Mouse (Mus musculus) kidney, postnatal 0 days (tissue): ENCODE results near the gene Gm20388. TPM values are rescaled to one million over a fixed set of nuclear protein-coding genes. Genes with fewer than 3 reads are reported as not detected.

Source experiments
- ATAC-seq: fragments of 200-750 bp; cut with Nextera tagmentation; replicated peaks from 2 replicates; pipeline ENCODE4 v1.8.0; 2017; ENCODE audit warnings: low read depth, moderate number of reproducible peaks, moderate TSS enrichment, moderate library complexity; ENCODE audit not compliant: low FRiP score
- DNase-seq: peaks from one replicate; pipeline ENCODE4 v3.0.0-alpha.2; 2016; ENCODE audit warnings: low spot score
- H3K27ac ChIP-seq: fragments of 300-500 bp; sonication (generic); 2 replicates; pipeline ENCODE4 v1.5.1; 2014; ENCODE audit warnings: mild to moderate bottlenecking
- H3K27me3 ChIP-seq: fragments of 300-500 bp; sonication (generic); 2 replicates; pipeline ENCODE4 v1.6.1; 2014; ENCODE audit warnings: low read length, mixed read lengths; ENCODE audit not compliant: insufficient read depth
- H3K36me3 ChIP-seq: fragments of 300-500 bp; sonication (generic); 2 replicates; pipeline ENCODE4 v1.6.1; 2014; ENCODE audit warnings: low read length, mixed read lengths; ENCODE audit not compliant: insufficient read depth
- H3K4me1 ChIP-seq: fragments of 300-500 bp; sonication (generic); replicated peaks from 2 replicates; pipeline ENCODE4 v1.6.1; 2014; ENCODE audit warnings: antibody characterized with exemption, low read length, mixed read lengths; ENCODE audit not compliant: insufficient read depth
- H3K4me2 ChIP-seq: fragments of 300-500 bp; sonication (generic); 2 replicates; pipeline ENCODE4 v1.6.1; 2014; ENCODE audit warnings: mild to moderate bottlenecking, low read length, moderate library complexity, mixed read lengths
- H3K4me3 ChIP-seq: fragments of 300-500 bp; sonication (generic); replicated peaks from 2 replicates; pipeline ENCODE4 v1.5.1; 2014; ENCODE audit warnings: low read depth, low read length
- H3K9ac ChIP-seq: fragments of 300-500 bp; sonication (generic); 2 replicates; pipeline ENCODE4 v1.6.1; 2014; ENCODE audit warnings: low read depth, low read length
- H3K9me3 ChIP-seq: fragments of 300-500 bp; sonication (generic); replicated peaks from 2 replicates; pipeline ENCODE4 v1.6.1; 2016; ENCODE audit warnings: low read length, inconsistent platforms, mixed read lengths
- CTCF ChIP-seq: IDR thresholded peaks from 2 replicates; pipeline ENCODE4 v1.5.1; 2016; ENCODE audit warnings: antibody characterized with exemption, low read depth, mild to moderate bottlenecking, moderate library complexity
- WGBS: fragments of 180-500 bp; shearing (Covaris S2); extraction: QIAGEN DNeasy Blood & Tissue Kit; methylation state at CpG from one replicate; pipeline ENCODE4 v1.1.7; 2014; 5-methylcytosine and 5-hydroxymethylcytosine counted together
- polyA plus RNA-seq: library from polyadenylated mRNA; unstranded; fragments of >200 nt; fragmentation: Nextera tagmentation; extraction: Ambion mirVana; gene quantifications from 2 replicates; pipeline ENCODE4 v1.2.1, GENCODE M21; 2015

The Gm20388 gene
- polyA plus RNA-seq, 1 experiment from 2014 or later: not detected

DNA sequence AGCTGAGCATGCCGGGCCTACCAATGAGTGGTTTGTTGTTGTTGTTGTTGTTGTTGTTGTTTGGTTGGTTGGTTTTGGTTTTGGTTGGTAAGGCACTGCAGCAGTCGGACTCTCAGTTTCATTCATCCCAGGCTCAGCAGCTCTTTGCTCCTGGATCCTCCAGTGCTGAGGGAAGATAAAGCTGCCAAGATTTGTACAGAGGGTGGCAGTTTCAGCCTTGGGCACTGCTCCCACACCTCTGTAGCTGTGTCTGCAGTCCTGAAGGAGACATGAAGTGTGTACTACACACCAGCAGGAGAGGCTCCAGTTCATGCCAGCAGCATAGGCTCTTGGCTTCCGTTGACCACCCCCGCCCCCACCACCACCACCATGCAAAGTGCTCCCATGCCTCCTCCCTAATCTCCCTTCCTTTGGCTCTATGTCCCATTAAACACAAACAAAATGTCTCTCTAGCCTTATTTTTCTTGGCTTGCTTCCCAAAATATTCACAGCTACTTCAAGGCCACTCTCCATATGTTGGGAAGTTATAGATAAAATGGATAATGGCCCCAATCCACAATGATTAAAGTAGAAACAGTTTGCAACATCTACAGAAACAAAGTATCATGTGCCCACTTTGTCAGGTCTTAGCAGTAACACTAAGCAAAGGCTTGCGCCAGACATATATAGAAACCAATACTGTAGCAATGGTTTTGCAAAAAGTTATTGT lies 3740.9 kb downstream of the Gm20388 start:
- Histone ChIP-seq H3K4me3 (no peak overlapping the region), H3K27me3 (no peaks in the 10 kb centered on the region), H3K36me3 (peaks cover 4% of the 10 kb centered on the region; the same call in 1 of the 2 replicates), H3K27ac (no peak overlapping the region), H3K9me3 (no peaks in the 10 kb centered on the region), H3K4me2 (no peak overlapping the region), H3K4me1 (peaks cover 13% of the 10 kb centered on the region), H3K9ac (no peak overlapping the region)
- WGBS: 69% methylated on average over 5 of the region's 5 CpGs
- TF ChIP-seq CTCF: no peak
- DNase-seq (peak; percentile 14), ATAC-seq (no peak)

DNA sequence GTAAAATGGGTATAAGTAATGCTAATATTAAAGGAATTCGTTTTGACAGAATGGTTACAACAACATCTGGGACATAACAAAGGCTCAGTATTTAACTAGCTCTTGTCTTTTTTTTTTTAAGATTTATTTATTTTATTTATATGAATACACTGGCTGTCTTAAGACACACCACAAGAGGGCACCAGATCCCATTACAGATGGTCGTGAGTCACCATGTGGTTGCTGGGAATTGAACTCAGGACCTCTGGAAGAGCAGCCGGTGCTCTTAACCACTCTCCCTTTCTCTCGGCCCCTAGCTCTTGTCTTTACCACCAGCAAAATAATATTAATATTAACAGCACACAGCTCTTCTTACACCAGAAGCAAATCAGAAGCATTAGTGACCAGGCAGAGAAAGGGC lies 3742.0 kb downstream of the Gm20388 start:
- no peak overlapping the region for H3K27ac ChIP-seq
- DNase-seq: peak; percentile 19

DNA sequence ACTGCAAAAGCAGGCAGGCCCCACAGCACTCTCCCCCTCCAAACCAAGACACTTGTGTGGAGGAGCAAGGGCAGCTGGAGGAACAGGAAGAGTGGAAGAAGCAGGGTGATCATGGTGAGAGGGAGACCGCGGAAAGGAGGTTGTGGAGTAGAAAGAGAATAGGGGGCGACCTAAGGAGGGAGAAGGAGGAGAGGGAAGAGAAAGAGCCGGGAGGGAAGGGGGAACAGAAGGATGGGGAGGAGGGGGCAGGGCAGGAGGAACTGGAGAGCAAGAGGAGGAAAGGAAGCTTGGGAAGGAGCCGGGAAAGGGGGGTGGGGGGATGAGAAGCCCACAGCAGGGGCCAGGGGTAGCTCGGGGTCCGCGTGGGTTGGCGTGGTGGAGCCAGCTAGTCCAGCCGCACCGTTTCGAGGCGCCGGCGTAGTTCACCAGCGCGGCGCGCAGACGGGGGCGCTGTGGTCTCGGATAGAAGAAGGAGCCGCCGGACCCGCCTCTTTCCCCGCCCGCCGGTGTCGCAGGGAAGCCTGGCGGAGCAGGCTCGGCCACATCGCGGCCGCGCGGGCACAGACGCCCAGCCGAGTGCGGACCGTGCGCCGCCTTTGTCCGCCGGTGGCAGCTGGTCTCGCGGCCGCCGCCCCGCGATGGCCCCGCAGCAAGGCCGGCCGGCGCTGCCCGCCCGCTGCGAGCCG lies 3742.8 kb downstream of the Gm20388 start, which contains the start of gene Rhou:
Rhou (plus strand) TSS at position 622 of the 686 bp plus-strand sequence.
- Histone ChIP-seq H3K4me2 (peak within 1 kb of the TSS; percentile 73), H3K4me3 (peak within 1 kb of the TSS; percentile 59), H3K36me3 (peaks cover 4% of the 10 kb centered on the region; the same call in 1 of the 2 replicates), H3K4me1 (peaks cover 13% of the 10 kb centered on the region), H3K27me3 (no peaks in the 10 kb centered on the region), H3K9me3 (no peaks in the 10 kb centered on the region), H3K9ac (peak within 1 kb of the TSS; percentile 91), H3K27ac (peak within 1 kb of the TSS; percentile 85)
- DNase-seq: peak; percentile 96
- TF ChIP-seq CTCF: peak; percentile 69
- peak; percentile 88 for ATAC-seq
- WGBS: under 1% methylated on average over 46 of the region's 58 CpGs

More for the DNA sequence above, 3742.0 kb downstream of the Gm20388 start:
- Histone ChIP-seq H3K27me3 (no peaks in the 10 kb centered on the region), H3K4me3 (no peak overlapping the region), H3K4me2 (no peak overlapping the region), H3K9me3 (no peaks in the 10 kb centered on the region), H3K9ac (no peak overlapping the region), H3K4me1 (peaks cover 13% of the 10 kb centered on the region), H3K36me3 (peaks cover 4% of the 10 kb centered on the region; the same call in 1 of the 2 replicates)
- 70% methylated on average over 4 of the region's 4 CpGs for WGBS
- no peak for ATAC-seq
- peak; percentile 54 for TF ChIP-seq CTCF

DNA sequence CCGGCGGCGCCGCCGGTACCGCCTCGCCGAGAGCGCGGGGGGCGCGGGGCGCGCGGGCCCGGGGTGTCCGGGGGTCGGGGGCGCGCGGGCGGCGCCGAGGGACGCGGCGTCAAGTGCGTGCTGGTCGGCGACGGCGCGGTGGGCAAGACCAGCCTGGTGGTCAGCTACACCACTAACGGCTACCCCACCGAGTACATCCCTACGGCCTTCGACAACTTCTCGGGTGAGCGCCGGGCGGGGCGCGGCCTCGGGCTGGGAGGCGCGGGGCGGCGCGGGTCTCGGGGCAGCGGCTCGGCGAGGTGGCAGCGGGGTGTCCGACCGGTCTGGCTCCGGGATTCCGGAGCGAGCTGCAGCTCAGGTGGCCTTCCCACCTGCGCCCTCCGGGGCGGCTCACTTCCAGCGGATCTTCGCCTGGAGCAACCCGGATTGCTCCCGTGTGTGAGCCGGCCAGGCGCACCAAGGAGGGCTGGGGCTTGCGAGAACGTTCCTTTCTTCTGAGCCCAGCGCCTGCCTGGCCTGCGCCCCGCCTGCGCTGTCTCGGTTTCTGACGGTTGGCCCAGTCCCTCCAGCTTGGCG lies 3743.4 kb downstream of the Gm20388 start:
- TF ChIP-seq CTCF: no peak
- peak; percentile 81 for DNase-seq

DNA sequence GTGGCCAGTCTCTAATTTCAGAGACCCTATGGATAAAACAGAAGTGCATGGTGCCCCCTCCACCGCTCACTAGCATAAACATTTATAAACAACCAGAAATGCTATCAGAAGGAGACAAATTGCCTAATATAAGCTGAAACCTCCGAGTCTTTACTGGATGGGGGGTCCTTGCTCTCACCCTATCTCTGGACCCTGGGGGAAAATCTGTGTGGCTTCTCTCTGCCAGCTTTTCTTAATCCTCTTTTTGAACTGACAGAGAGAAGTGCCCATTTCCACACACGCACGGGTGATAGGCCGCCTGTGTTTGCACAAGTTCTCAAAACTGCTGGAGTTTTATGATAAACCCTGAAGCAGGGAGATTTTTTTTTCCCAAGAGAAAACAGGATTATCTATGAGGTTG lies 3744.1 kb downstream of the Gm20388 start:
- DNase-seq: no peak
- no peaks in the 10 kb centered on the region for H3K27me3 ChIP-seq
- H3K4me3 ChIP-seq: peak overlapping the region; percentile 59
- 18% methylated on average over 5 of the region's 5 CpGs for WGBS
- H3K4me2 ChIP-seq: peak overlapping the region; percentile 73
- peaks cover 13% of the 10 kb centered on the region for H3K4me1 ChIP-seq
- no peaks in the 10 kb centered on the region for H3K9me3 ChIP-seq
- peak overlapping the region; percentile 85; the same call in 1 of the 2 replicates for H3K27ac ChIP-seq
- H3K9ac ChIP-seq: peak overlapping the region; percentile 35
- TF ChIP-seq CTCF: no peak
- H3K36me3 ChIP-seq: peaks cover 4% of the 10 kb centered on the region; the same call in 1 of the 2 replicates
- no peak for ATAC-seq

More for the DNA sequence above, 3743.4 kb downstream of the Gm20388 start:
- Histone ChIP-seq H3K4me2 (peak overlapping the region; percentile 73), H3K36me3 (peaks cover 4% of the 10 kb centered on the region; the same call in 1 of the 2 replicates), H3K9me3 (no peaks in the 10 kb centered on the region), H3K27me3 (no peaks in the 10 kb centered on the region), H3K4me3 (peak overlapping the region; percentile 59), H3K4me1 (peaks cover 13% of the 10 kb centered on the region), H3K27ac (peak overlapping the region; percentile 85), H3K9ac (peak overlapping the region; percentile 91)
- peak; percentile 70 for ATAC-seq
- WGBS: under 1% methylated on average over 71 of the region's 77 CpGs

DNA sequence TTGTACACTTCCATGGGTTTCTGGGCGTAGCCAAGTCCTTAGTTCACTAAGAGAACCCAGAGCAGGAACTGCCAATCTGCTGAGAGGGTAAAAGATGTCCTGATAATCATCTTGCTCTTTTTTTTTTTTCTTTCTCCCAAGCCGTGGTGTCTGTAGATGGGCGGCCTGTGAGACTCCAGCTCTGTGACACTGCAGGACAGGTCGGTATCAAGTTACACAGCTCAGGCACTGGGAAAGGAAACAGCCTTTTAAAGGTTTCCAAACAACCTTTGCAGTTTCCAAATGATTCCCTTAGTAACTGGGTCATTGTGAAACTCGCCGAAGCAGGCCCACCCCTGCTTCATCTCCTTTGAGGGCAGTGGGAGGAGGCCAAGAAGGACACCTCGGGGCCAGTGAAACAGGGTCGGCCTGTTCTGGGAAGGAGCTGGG lies 3744.7 kb downstream of the Gm20388 start:
- H3K4me1 ChIP-seq: peaks cover 13% of the 10 kb centered on the region
- peak overlapping the region; percentile 73 for H3K4me2 ChIP-seq
- peak overlapping the region; percentile 35; the same call in 1 of the 2 replicates for H3K9ac ChIP-seq
- no peaks in the 10 kb centered on the region for H3K9me3 ChIP-seq
- 9% methylated on average over 8 of the region's 8 CpGs for WGBS
- no peak for TF ChIP-seq CTCF
- no peaks in the 10 kb centered on the region for H3K27me3 ChIP-seq
- peak; percentile 61 for DNase-seq
- H3K27ac ChIP-seq: 0 out of 2 replicates have a peak overlapping the region, but pooled peaks have one; percentile 85
- peak overlapping the region; percentile 59; the same call in 1 of the 2 replicates for H3K4me3 ChIP-seq
- ATAC-seq: no peak
- peaks cover 4% of the 10 kb centered on the region; the same call in 1 of the 2 replicates for H3K36me3 ChIP-seq
